Mouse (Mus musculus): ENCODE measurements around the gene Gm20662. TPM values are rescaled to one million over a fixed set of nuclear protein-coding genes. Genes with fewer than 3 reads are reported as not detected.

Gene Gm20662
- polyA plus RNA-seq, 1 experiment from 2014 or later, result 0.46 TPM

GRCm38 (mm10) chr9:108094184-108094941 is 98.2 kb downstream of the Gm20662 start, which contains the start of gene Apeh:
Apeh (minus strand) TSS chr9:108094606.
- peak within 1 kb of the TSS; percentile 94 for H3K4me3 ChIP-seq
- H3K4me1 ChIP-seq (replicated peaks), result peaks cover 45% of the 10 kb centered on the region
- WGBS, result under 1% methylated on average over 52 of the region's 52 CpGs
- peak within 1 kb of the TSS; percentile 93 for H3K27ac ChIP-seq
- peaks cover 41% of the 10 kb centered on the region for H3K36me3 ChIP-seq
- no peaks in the 10 kb centered on the region for H3K9me3 ChIP-seq
- peak; percentile 96 for DNase-seq (ENCODE audit: low spot score)
- no peaks in the 10 kb centered on the region for H3K27me3 ChIP-seq (ENCODE audit: insufficient read depth, poor library complexity, severe bottlenecking)

Other genes starting within 250 kb of the Gm20662 start
- gene Rbm5, start 225.4 kb upstream of the Gm20662 start, polyA plus RNA-seq (2016; fragmentation: Nextera tagmentation; extraction: Ambion mirVana), result 196 and 204 TPM in 2 replicates
- 87.6 and 98.2 TPM in 2 replicates for gene Rbm6, start 123.1 kb upstream of the Gm20662 start, polyA plus RNA-seq (2016; fragmentation: Nextera tagmentation; extraction: Ambion mirVana)
- gene Mon1a, start 108.2 kb upstream of the Gm20662 start, polyA plus RNA-seq (2016; fragmentation: Nextera tagmentation; extraction: Ambion mirVana), result 13.4 and 16.6 TPM in 2 replicates
- gene Mst1r, start 89.5 kb upstream of the Gm20662 start, polyA plus RNA-seq (2016; fragmentation: Nextera tagmentation; extraction: Ambion mirVana), result 0.67 and 0.80 TPM in 2 replicates
- gene Actl11, start 67.9 kb upstream of the Gm20662 start, polyA plus RNA-seq (2016; fragmentation: Nextera tagmentation; extraction: Ambion mirVana), result not detected in 2 replicates
- gene Camkv, start 60.7 kb upstream of the Gm20662 start, polyA plus RNA-seq (2016; fragmentation: Nextera tagmentation; extraction: Ambion mirVana), result 13.0 and 13.1 TPM in 2 replicates
- gene Traip, start 46.2 kb upstream of the Gm20662 start, polyA plus RNA-seq (2016; fragmentation: Nextera tagmentation; extraction: Ambion mirVana), result 24.3 and 35.3 TPM in 2 replicates
- 8.5 and 9.6 TPM in 2 replicates for gene Uba7, start 20.8 kb upstream of the Gm20662 start, polyA plus RNA-seq (2016; fragmentation: Nextera tagmentation; extraction: Ambion mirVana)
- gene Gm20661, start 13.3 kb upstream of the Gm20662 start, polyA plus RNA-seq (2016; fragmentation: Nextera tagmentation; extraction: Ambion mirVana), result 1.5 and 1.8 TPM in 2 replicates
- gene Inka1, start 10.5 kb upstream of the Gm20662 start, polyA plus RNA-seq (2016; fragmentation: Nextera tagmentation; extraction: Ambion mirVana), result 59.8 and 61.0 TPM in 2 replicates
- gene Cdhr4, start 3.9 kb upstream of the Gm20662 start, polyA plus RNA-seq (2016; fragmentation: Nextera tagmentation; extraction: Ambion mirVana), result 2.4 and 3.0 TPM in 2 replicates
- 60.1 and 65.5 TPM in 2 replicates for gene Ip6k1, start 6.2 kb downstream of the Gm20662 start, polyA plus RNA-seq (2016; fragmentation: Nextera tagmentation; extraction: Ambion mirVana)
- gene Gmppb, start 52.9 kb downstream of the Gm20662 start, polyA plus RNA-seq (2016; fragmentation: Nextera tagmentation; extraction: Ambion mirVana), result 24.9 and 30.7 TPM in 2 replicates
- 2.4 and 3.4 TPM in 2 replicates for gene Amigo3, start 56.8 kb downstream of the Gm20662 start, polyA plus RNA-seq (2016; fragmentation: Nextera tagmentation; extraction: Ambion mirVana)
- gene Mst1, start 84.1 kb downstream of the Gm20662 start, polyA plus RNA-seq (2016; fragmentation: Nextera tagmentation; extraction: Ambion mirVana), result 0.34 and 0.39 TPM in 2 replicates
- gene Rnf123, start 87.0 kb downstream of the Gm20662 start, polyA plus RNA-seq (2016; fragmentation: Nextera tagmentation; extraction: Ambion mirVana), result 36.6 and 39.1 TPM in 2 replicates
- 77.0 and 83.8 TPM in 2 replicates for gene Apeh, start 98.3 kb downstream of the Gm20662 start, polyA plus RNA-seq (2016; fragmentation: Nextera tagmentation; extraction: Ambion mirVana)
- 1.4 and 2.4 TPM in 2 replicates for gene Bsn, start 194.0 kb downstream of the Gm20662 start, polyA plus RNA-seq (2016; fragmentation: Nextera tagmentation; extraction: Ambion mirVana)

Measured in hindbrain, embryonic 10.5 days (tissue).